Mouse (Mus musculus) spleen, adult 2 months (tissue): ENCODE results near the gene Sbno2. TPM values are rescaled to one million over a fixed set of nuclear protein-coding genes. Genes with fewer than 3 reads are reported as not detected.

Experiments
- DNase-seq, 2 experiments: peaks; one replicate each; pipeline versions ENCODE4 v3.0.0 to v3.0.0-alpha.2; 2012 to 2021; ENCODE audit warnings: low spot score in 2 of 2, low read depth in 1 of 2
- H3K27ac ChIP-seq: fragments of 200-500 bp; 2 replicates; pipeline ENCODE4 v1.5.1; 2012; ENCODE audit warnings: low read length, inconsistent platforms; ENCODE audit not compliant: insufficient read depth
- H3K27me3 ChIP-seq: fragments of 200-500 bp; 2 replicates; pipeline ENCODE4 v1.6.1; 2012; ENCODE audit warnings: mild to moderate bottlenecking, moderate library complexity, low read length, inconsistent platforms; ENCODE audit not compliant: control insufficient read depth, insufficient read depth
- H3K36me3 ChIP-seq: fragments of 200-500 bp; 2 replicates; pipeline ENCODE4 v1.6.1; 2012; ENCODE audit warnings: mild to moderate bottlenecking, low read length, inconsistent platforms; ENCODE audit not compliant: control insufficient read depth, insufficient read depth
- H3K4me1 ChIP-seq: fragments of 200-500 bp; 2 replicates; pipeline ENCODE4 v1.6.1; 2011; ENCODE audit warnings: inconsistent platforms; ENCODE audit not compliant: control insufficient read depth, insufficient read depth, insufficient read length
- H3K4me3 ChIP-seq: fragments of 200-500 bp; 2 replicates; pipeline ENCODE4 v1.5.1; 2011; ENCODE audit warnings: mild to moderate bottlenecking, inconsistent platforms; ENCODE audit not compliant: insufficient read depth, insufficient read length; ENCODE audit errors: extremely low read depth
- CTCF ChIP-seq: fragments of 200-500 bp; IDR thresholded peaks from 2 replicates; pipeline ENCODE4 v1.5.1; 2011; ENCODE audit warnings: mild to moderate bottlenecking, inconsistent platforms; ENCODE audit not compliant: insufficient read depth, insufficient read length, insufficient replicate concordance; ENCODE audit errors: extremely low read depth
- POLR2A ChIP-seq: fragments of 200-500 bp; IDR thresholded peaks from 2 replicates; pipeline ENCODE4 v1.6.1; 2011; ENCODE audit warnings: low read depth, low read length, inconsistent platforms
- WGBS: fragments of 180-500 bp; shearing (Covaris S2); methylation state at CpG from one replicate; pipeline ENCODE4 v1.1.7; 2018; 5-methylcytosine and 5-hydroxymethylcytosine counted together
- polyA plus RNA-seq: library from polyadenylated mRNA; depleted of rRNA; stranded (reverse); fragments of >200 nt; gene quantifications from 2 replicates; pipeline ENCODE4 v1.2.3, GENCODE M21; 2012

Gene Sbno2
- polyA plus RNA-seq, 1 experiment = 95.0 TPM

DNA sequence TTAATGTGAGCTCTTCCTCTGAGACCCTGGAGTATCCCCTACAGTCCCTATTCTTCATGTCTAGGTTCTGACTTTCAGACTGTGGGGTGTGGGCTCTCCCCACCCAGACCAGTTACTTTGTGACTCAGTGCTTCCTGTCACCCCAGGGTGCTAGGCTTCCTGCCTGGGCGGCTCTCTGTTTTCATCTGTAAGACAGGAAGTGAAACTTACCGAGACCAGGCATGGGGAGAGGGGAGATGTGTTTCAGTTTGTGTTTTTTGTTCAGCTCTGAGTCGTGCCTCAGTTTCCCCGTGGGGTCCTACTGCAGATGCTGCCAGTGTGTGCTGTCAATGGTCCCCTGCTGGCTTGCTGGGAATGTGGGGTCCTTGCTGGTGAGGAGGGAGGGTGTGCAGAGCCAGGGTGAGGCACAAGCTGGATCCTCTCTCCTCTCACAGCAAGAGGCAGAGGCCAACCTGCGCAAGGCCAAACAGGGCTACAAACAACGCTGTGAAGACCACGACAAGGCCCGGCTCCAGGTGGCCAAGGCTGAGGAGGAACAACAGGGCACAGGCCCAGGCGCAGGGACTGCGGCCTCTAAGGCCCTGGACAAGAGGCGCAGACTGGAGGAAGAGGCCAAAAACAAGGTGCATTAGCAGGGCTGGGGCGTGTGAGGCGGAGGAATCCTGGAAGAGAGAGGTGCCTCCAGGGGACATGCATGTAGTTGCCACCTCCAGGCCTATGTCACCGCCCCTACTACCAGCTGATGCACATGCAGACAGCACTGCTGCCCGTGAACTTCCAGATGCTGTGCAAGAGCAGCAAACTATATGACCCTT lies 80.9 kb downstream of the Sbno2 start:
- peak overlapping the region; percentile 94 for H3K27ac ChIP-seq
- peak; percentile 74 to 79 for DNase-seq
- WGBS = 43% methylated on average over 15 of the region's 15 CpGs
- H3K36me3 ChIP-seq = peaks cover 82% of the 10 kb centered on the region
- H3K27me3 ChIP-seq = no peaks in the 10 kb centered on the region
- H3K4me1 ChIP-seq = peaks cover 51% of the 10 kb centered on the region; the same call in 1 of the 2 replicates
- TF ChIP-seq CTCF = no peak
- peak overlapping the region; percentile 44; the same call in 1 of the 2 replicates for H3K4me3 ChIP-seq

- Histone ChIP-seq H3K4me1 (peaks cover 52% of the 10 kb centered on the region; the same call in 1 of the 2 replicates), H3K27me3 (no peaks in the 10 kb centered on the region), H3K4me3 (no peak overlapping the region), H3K36me3 (peaks cover 81% of the 10 kb centered on the region), H3K27ac (peak overlapping the region; percentile 94)
- WGBS = 52% methylated on average over 5 of the region's 5 CpGs
- no peak for TF ChIP-seq CTCF
- no peak for TF ChIP-seq POLR2A
- DNase-seq = no peak
Observed at GRCm38 (mm10) chr10:80023758-80024157, 81.6 kb downstream of the Sbno2 start.

DNA sequence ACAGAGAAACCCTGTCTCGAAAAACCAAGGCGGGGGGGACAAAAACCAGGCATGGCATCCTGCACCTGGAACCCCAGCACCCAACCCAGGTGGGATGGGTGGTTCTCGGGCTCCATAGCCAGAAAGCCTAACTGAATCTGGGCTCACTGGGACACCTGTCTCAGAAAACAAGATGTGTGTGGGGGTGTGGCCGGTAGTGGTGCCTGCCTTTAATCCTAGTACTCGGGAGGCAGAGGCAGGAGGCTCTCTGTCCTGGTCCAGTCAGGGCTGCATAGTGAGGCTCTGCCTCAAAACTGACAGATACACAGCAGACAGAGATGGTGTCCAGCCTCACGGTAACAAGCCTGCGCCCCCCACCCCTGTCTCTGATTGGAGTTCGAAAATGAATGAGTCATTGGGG lies 82.6 kb downstream of the Sbno2 start:
- Histone ChIP-seq H3K4me3 (no peak overlapping the region), H3K27ac (peak overlapping the region; percentile 79), H3K36me3 (peaks cover 74% of the 10 kb centered on the region), H3K4me1 (peaks cover 50% of the 10 kb centered on the region; the same call in 1 of the 2 replicates), H3K27me3 (no peaks in the 10 kb centered on the region)
- 84% methylated on average over 8 of the region's 8 CpGs for WGBS
- TF ChIP-seq CTCF (no peak), POLR2A (no peak)
- no peak for DNase-seq

GRCm38 (mm10) chr10:80022164-80022563 lies 83.2 kb downstream of the Sbno2 start:
- Histone ChIP-seq H3K36me3 (peaks cover 71% of the 10 kb centered on the region), H3K27me3 (no peaks in the 10 kb centered on the region), H3K4me3 (no peak overlapping the region), H3K27ac (peak overlapping the region; percentile 79), H3K4me1 (peaks cover 50% of the 10 kb centered on the region; the same call in 1 of the 2 replicates)
- 25% methylated on average over 12 of the region's 12 CpGs for WGBS
- TF ChIP-seq POLR2A (no peak), CTCF (no peak)
- no peak for DNase-seq

DNA sequence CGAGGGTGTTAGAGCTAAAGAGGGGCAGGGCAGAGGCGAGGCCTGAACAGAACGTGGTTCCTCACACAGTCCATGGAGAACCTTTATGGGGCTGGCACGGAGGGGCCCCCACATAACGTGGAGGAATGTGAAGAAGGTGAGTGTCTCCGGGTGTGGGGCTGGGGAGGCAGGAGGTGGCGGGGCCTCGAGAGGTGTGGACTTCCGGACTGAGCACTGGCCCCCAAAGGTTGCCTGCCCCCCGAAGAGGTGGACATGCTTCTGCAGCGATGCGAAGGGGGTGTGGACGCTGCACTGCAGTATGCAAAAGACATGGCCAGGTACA lies 84.1 kb downstream of the Sbno2 start:
- WGBS = 83% methylated on average over 13 of the region's 13 CpGs
- peaks cover 46% of the 10 kb centered on the region; the same call in 1 of the 2 replicates for H3K4me1 ChIP-seq
- DNase-seq = no peak
- H3K36me3 ChIP-seq = peaks cover 62% of the 10 kb centered on the region
- H3K27me3 ChIP-seq = no peaks in the 10 kb centered on the region
- peak overlapping the region; percentile 92 for H3K27ac ChIP-seq
- TF ChIP-seq POLR2A (no peak), CTCF (no peak)
- H3K4me3 ChIP-seq = no peak overlapping the region

GRCm38 (mm10) chr10:80020603-80021319 lies 84.6 kb downstream of the Sbno2 start:
- Histone ChIP-seq H3K27me3 (no peaks in the 10 kb centered on the region), H3K4me1 (peaks cover 46% of the 10 kb centered on the region; the same call in 1 of the 2 replicates), H3K27ac (peak overlapping the region; percentile 92), H3K4me3 (no peak overlapping the region), H3K36me3 (peaks cover 57% of the 10 kb centered on the region)
- TF ChIP-seq POLR2A = no peak
- no peak for TF ChIP-seq CTCF
- DNase-seq = no peak
- WGBS = 85% methylated on average over 18 of the region's 18 CpGs

- no peak for DNase-seq
- Histone ChIP-seq H3K27ac (peak overlapping the region; percentile 92), H3K27me3 (no peaks in the 10 kb centered on the region), H3K36me3 (peaks cover 52% of the 10 kb centered on the region), H3K4me1 (peaks cover 44% of the 10 kb centered on the region; the same call in 1 of the 2 replicates), H3K4me3 (peak overlapping the region; percentile 15; the same call in 1 of the 2 replicates)
- 83% methylated on average over 11 of the region's 11 CpGs for WGBS
- TF ChIP-seq POLR2A (no peak), CTCF (no peak)
Observed at GRCm38 (mm10) chr10:80020191-80020590, 85.2 kb downstream of the Sbno2 start.
